Mouse (Mus musculus): ENCODE measurements around the gene Ccr10. TPM values are rescaled to one million over a fixed set of nuclear protein-coding genes. Genes with fewer than 3 reads are reported as not detected.

The Ccr10 gene
- total RNA-seq (2014; rRNA removed) = 0.16 and 0.43 TPM in 2 replicates
- polyA plus RNA-seq (2015; fragmentation: Nextera tagmentation; extraction: Ambion mirVana) = 0.88 and 1.0 TPM in 2 replicates

- WGBS = 25% methylated on average over 14 of the region's 14 CpGs
- Histone ChIP-seq H3K9ac (replicated peaks; ENCODE audit: low read length) (peak within 1 kb of the TSS; percentile 63), H3K27me3 (ENCODE audit: insufficient read depth, low read length) (no peaks in the 10 kb centered on the region), H3K9me3 (ENCODE audit: low read length) (no peaks in the 10 kb centered on the region), H3K4me3 (ENCODE audit: low read length) (peak within 1 kb of the TSS; percentile 50), H3K36me3 (ENCODE audit: insufficient read depth, low read length) (no peaks in the 10 kb centered on the region), H3K4me1 (ENCODE audit: insufficient read depth, low read length) (peaks cover 22% of the 10 kb centered on the region), H3K27ac (peak within 1 kb of the TSS; percentile 85), H3K4me2 (ENCODE audit: low read depth, low read length) (peak within 1 kb of the TSS; percentile 60)
- peak; percentile 62 for TF ChIP-seq CTCF (IDR thresholded peaks at IDR 0.05; ENCODE audit: low read depth)
- no peak for ATAC-seq
- DNase-seq (ENCODE audit: low spot score) = peak; percentile 75
Measured at GRCm38 (mm10) chr11:101174851-101175628, at the start of gene Ccr10. Gene Ccr10 (minus strand): TSS chr11:101175443.

GRCm38 (mm10) chr11:101224337-101224736, 49.1 kb upstream of the Ccr10 start:
- H3K4me3 ChIP-seq (ENCODE audit: low read length) = no peak overlapping the region
- DNase-seq (ENCODE audit: low spot score) (no peak), ATAC-seq (no peak)
- H3K27ac ChIP-seq = no peak overlapping the region
- H3K4me2 ChIP-seq (ENCODE audit: low read depth, low read length) = no peak overlapping the region
- H3K9me3 ChIP-seq (ENCODE audit: low read length) = no peaks in the 10 kb centered on the region
- TF ChIP-seq CTCF (IDR thresholded peaks at IDR 0.05; ENCODE audit: low read depth) = no peak
- H3K27me3 ChIP-seq (ENCODE audit: insufficient read depth, low read length) = no peaks in the 10 kb centered on the region
- H3K9ac ChIP-seq (replicated peaks; ENCODE audit: low read length) = no peak overlapping the region
- no peaks in the 10 kb centered on the region for H3K36me3 ChIP-seq (ENCODE audit: insufficient read depth, low read length)
- WGBS = 93% methylated on average over 3 of the region's 3 CpGs
- H3K4me1 ChIP-seq (ENCODE audit: insufficient read depth, low read length) = no peaks in the 10 kb centered on the region

DNA sequence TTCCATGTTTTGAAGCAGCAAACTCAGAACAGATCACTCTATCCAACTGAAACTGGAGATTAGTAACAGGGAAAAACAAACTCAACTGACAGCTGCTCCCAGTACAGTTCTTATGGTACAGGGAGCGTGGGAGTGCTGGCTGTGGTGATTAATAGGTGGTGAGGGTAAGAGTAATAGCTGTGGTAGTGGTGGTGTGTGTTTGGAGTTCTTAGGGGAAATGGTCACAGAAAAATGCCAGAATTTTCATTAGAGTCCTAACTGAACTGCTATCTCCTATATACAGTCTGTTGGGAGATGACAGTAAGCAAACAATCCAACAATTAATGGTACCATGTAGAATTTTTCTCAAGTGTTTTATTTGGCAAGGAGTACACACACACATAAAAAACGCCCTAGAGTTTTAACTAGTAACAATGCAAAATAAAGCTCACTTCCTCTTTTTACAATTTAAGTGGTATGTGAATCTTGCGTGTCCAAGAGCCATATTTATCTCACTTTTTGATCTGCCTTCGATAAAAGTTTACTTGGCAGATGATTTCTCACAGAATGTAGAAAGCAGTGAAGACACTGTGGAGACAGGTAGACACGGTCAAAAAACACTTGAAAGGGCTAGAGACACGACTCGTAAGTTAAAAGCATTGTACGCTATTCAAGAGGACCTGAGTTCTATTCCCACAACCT, 46.2 kb upstream of the Ccr10 start:
- no peak overlapping the region for H3K4me2 ChIP-seq (ENCODE audit: low read depth, low read length)
- H3K9ac ChIP-seq (replicated peaks; ENCODE audit: low read length) = no peak overlapping the region
- no peak for TF ChIP-seq CTCF (IDR thresholded peaks at IDR 0.05; ENCODE audit: low read depth)
- H3K27ac ChIP-seq = no peak overlapping the region
- no peaks in the 10 kb centered on the region for H3K4me1 ChIP-seq (ENCODE audit: insufficient read depth, low read length)
- peaks cover 5% of the 10 kb centered on the region; the same call in 1 of the 2 replicates for H3K36me3 ChIP-seq (ENCODE audit: insufficient read depth, low read length)
- DNase-seq (ENCODE audit: low spot score) (no peak), ATAC-seq (no peak)
- WGBS = 86% methylated on average over 8 of the region's 8 CpGs
- no peaks in the 10 kb centered on the region for H3K27me3 ChIP-seq (ENCODE audit: insufficient read depth, low read length)
- no peaks in the 10 kb centered on the region for H3K9me3 ChIP-seq (ENCODE audit: low read length)
- H3K4me3 ChIP-seq (ENCODE audit: low read length) = no peak overlapping the region

GRCm38 (mm10) chr11:101220853-101221252, 45.6 kb upstream of the Ccr10 start:
- WGBS = 52% methylated on average over 2 of the region's 2 CpGs
- H3K27ac ChIP-seq = no peak overlapping the region
- H3K4me1 ChIP-seq (ENCODE audit: insufficient read depth, low read length) = no peaks in the 10 kb centered on the region
- H3K9ac ChIP-seq (replicated peaks; ENCODE audit: low read length) = no peak overlapping the region
- no peak for TF ChIP-seq CTCF (IDR thresholded peaks at IDR 0.05; ENCODE audit: low read depth)
- H3K36me3 ChIP-seq (ENCODE audit: insufficient read depth, low read length) = peaks cover 5% of the 10 kb centered on the region; the same call in 1 of the 2 replicates
- DNase-seq (ENCODE audit: low spot score) (no peak), ATAC-seq (no peak)
- H3K27me3 ChIP-seq (ENCODE audit: insufficient read depth, low read length) = no peaks in the 10 kb centered on the region
- H3K9me3 ChIP-seq (ENCODE audit: low read length) = no peaks in the 10 kb centered on the region
- H3K4me3 ChIP-seq (ENCODE audit: low read length) = no peak overlapping the region
- no peak overlapping the region for H3K4me2 ChIP-seq (ENCODE audit: low read depth, low read length)

GRCm38 (mm10) chr11:101218436-101219055, 43.3 kb upstream of the Ccr10 start:
- no peak overlapping the region for H3K9ac ChIP-seq (replicated peaks; ENCODE audit: low read length)
- TF ChIP-seq CTCF (IDR thresholded peaks at IDR 0.05; ENCODE audit: low read depth) = no peak
- H3K4me2 ChIP-seq (ENCODE audit: low read depth, low read length) = no peak overlapping the region
- H3K27ac ChIP-seq = no peak overlapping the region
- ATAC-seq (no peak), DNase-seq (ENCODE audit: low spot score) (no peak)
- H3K36me3 ChIP-seq (ENCODE audit: insufficient read depth, low read length) = peaks cover 28% of the 10 kb centered on the region
- H3K4me3 ChIP-seq (ENCODE audit: low read length) = no peak overlapping the region
- H3K27me3 ChIP-seq (ENCODE audit: insufficient read depth, low read length) = no peaks in the 10 kb centered on the region
- WGBS = 82% methylated on average over 10 of the region's 10 CpGs
- no peaks in the 10 kb centered on the region for H3K4me1 ChIP-seq (ENCODE audit: insufficient read depth, low read length)
- H3K9me3 ChIP-seq (ENCODE audit: low read length) = no peaks in the 10 kb centered on the region

DNA sequence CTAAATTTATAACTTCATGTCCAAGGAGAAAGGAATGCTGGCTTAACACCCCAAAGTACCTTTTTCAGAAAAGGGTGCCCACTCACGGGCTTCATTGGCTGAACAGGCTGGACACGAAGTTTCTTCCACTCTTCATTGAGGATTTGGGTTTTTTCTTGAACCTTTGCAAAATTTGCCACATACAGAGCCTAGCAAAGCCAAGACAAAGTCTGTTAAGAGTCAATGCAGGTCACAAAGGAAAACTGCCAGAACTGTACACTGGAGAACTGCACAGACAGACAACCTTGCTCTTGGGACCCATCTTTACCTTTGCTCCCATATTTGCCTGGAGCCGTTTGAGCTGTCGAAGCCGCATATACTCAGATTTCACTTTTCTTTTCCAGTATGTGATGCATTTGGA, 41.7 kb upstream of the Ccr10 start:
- no peak overlapping the region for H3K9ac ChIP-seq (replicated peaks; ENCODE audit: low read length)
- H3K36me3 ChIP-seq (ENCODE audit: insufficient read depth, low read length) = peaks cover 36% of the 10 kb centered on the region
- TF ChIP-seq CTCF (IDR thresholded peaks at IDR 0.05; ENCODE audit: low read depth) = no peak
- ATAC-seq (no peak), DNase-seq (ENCODE audit: low spot score) (no peak)
- H3K4me1 ChIP-seq (ENCODE audit: insufficient read depth, low read length) = no peaks in the 10 kb centered on the region
- H3K27me3 ChIP-seq (ENCODE audit: insufficient read depth, low read length) = no peaks in the 10 kb centered on the region
- no peak overlapping the region for H3K4me2 ChIP-seq (ENCODE audit: low read depth, low read length)
- H3K4me3 ChIP-seq (ENCODE audit: low read length) = no peak overlapping the region
- no peaks in the 10 kb centered on the region for H3K9me3 ChIP-seq (ENCODE audit: low read length)
- 94% methylated on average over 5 of the region's 5 CpGs for WGBS
- H3K27ac ChIP-seq = no peak overlapping the region

All from hindbrain, postnatal 0 days (tissue).